Mouse (Mus musculus): ENCODE measurements around the gene Gcc2.

- TF ChIP-seq CTCF (IDR thresholded peaks at IDR 0.05; ENCODE audit: insufficient read depth, low read depth, low read length) = no peak
- no peak for TF ChIP-seq POLR2A (IDR thresholded peaks at IDR 0.05; ENCODE audit: insufficient read depth, low read depth, low read length)
These were observed 43.1 kb upstream of the Gcc2 start for GRCm38 (mm10) chr10:58212230-58212629.
